Mouse (Mus musculus): ENCODE data around the gene Negr1. TPM values are rescaled to one million over a fixed set of nuclear protein-coding genes. Genes with fewer than 3 reads are reported as not detected.

Gene Negr1
- total RNA-seq, 2 experiments from 2014 or later, result 0.49 to 0.62 TPM

DNA sequence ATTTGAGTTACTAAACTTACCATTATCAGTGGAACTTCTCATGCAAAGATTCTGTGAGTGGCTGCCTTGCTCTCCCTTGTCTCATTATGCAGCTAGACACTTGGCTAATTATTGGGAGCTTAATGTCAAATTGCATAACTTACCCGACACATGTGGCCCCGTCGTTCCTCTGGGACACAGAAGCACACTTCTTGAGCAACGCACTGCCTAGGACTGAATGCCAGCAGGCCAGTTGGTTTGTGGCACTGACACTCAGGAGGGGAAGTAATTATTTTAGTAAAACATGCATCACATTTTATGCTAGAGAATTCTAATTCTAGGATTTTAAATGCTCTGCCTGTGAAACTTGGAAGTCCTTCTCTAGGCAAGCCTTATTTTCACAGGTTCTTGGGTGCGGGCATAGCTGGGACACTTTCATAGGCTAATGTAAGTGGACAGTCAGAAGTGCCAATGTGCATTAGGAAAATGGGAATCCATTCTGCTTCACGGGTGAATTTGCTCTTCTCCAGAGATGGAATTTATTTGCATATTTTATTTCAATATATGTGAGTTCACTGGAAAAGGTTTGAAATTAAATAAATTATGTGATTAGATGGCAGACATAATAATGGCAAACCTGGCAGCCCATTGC lies 234.6 kb downstream of the Negr1 start:
- no peak for DNase-seq

- no peak for DNase-seq
These were observed 237.6 kb downstream of the Negr1 start for GRCm38 (mm10) chr3:156799228-156799627.

GRCm38 (mm10) chr3:156809836-156810235 lies 248.2 kb downstream of the Negr1 start:
- no peak for DNase-seq

DNA sequence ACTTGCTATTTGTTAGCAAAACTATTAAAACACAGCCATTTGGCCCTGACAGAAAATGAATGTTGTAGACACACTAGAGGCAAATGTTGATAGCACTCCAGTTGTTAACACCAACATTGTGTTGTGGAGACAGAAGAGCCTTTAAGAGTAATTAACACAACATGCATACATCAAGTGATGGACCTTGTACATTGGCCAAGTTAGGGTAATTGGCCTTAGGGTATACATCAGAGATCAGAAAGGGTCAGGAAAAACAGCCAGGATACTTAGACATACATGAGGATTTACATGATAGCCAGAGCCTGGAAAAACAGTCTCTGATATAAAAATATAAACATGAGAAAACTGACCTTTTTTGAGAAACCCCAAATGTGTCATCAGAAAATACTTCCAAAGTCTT lies 255.3 kb downstream of the Negr1 start:
- no peak for DNase-seq

DNA sequence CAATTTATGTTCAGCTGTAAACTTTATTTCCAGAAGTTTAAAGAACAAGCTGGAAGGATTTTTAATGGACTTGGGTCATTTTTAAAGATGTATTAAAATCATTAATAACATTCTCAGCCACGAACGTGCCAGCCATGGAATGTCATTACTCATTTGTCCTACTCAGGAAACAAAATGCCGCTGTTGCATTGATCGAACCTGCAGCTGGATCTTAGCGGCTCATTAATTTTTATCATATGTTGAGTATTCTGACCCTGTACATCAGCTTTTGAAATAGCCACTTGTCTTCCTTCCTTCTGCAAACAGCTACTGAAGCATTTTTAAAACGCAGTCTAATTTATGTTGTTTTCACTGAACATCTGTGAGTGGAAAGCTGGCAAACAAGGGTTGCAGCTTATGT lies 255.9 kb downstream of the Negr1 start:
- no peak for DNase-seq

GRCm38 (mm10) chr3:156823039-156823438 lies 261.4 kb downstream of the Negr1 start:
- no peak for DNase-seq

- DNase-seq, result no peak
These were observed 272.3 kb downstream of the Negr1 start for GRCm38 (mm10) chr3:156833920-156834319.

DNA sequence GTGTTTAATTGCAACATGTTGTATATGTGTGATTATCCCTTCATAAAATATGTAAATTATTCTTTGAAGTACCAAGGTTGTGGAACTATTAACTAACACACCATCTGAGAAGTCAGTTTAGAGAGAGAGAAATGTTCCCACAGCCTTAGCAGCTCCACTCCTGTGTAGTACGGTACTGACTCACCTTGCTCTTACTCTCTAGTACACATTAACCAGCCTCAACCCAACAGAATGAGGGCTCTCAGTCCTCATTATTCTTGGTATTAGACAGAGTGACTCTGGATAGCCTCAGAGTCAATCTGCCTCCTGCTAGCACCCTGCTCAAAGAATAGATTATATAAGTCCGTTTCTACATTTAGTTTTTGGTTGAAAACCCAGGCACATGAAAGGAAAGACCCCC lies 277.0 kb downstream of the Negr1 start:
- DNase-seq, result no peak

DNA sequence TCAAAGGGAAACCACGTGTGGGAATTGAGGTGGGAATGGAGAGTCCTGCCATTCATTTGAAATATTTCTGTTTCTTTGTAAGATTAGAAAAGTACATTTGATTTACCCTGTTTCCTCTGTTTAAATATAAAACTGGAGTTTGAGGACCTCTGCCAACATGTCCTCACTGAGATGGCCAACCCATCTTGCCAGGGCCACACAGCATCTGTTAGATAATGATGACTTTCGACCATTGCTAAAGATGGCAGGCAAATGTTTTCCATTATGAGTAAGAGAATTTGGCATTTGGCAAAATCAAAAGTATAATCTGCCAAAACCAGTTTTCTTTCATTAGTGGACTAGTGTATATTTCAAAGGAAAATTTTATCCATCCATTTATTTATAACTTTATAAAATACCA lies 286.8 kb downstream of the Negr1 start:
- DNase-seq, result no peak

GRCm38 (mm10) chr3:156851921-156852320 lies 290.3 kb downstream of the Negr1 start:
- DNase-seq, result no peak

DNA sequence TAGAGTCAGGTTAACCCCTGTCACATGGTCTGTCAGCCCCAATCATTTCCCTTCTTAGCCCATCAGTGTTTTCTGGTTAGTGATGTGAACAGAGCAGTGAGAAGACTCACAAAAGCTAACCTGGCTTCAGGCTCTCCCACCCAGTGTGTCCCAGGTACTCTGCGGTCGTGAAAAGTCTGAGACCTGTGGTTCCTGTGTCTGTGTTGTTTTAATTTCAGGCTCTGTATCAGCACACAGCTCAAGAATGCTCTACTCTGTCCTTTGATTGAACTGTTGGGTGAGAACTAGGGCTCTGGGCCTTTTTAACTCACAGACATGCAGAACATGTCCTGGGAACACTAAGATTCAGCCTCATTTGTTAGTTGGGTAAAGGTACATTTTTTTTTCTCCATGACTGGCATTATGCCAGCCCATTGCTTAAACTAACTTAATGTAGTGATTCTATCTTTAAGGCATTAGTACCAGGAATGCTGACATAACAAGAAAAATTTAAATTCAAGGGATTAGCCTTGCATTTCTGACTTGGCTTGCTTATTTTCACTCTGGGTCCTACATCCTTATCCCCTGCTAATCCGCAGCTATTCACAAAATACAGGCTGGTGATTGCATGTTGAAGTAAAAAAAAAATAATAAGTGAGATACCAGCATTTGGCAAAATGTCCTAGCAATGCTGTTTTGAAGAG lies 308.8 kb downstream of the Negr1 start:
- DNase-seq, result no peak

DNA sequence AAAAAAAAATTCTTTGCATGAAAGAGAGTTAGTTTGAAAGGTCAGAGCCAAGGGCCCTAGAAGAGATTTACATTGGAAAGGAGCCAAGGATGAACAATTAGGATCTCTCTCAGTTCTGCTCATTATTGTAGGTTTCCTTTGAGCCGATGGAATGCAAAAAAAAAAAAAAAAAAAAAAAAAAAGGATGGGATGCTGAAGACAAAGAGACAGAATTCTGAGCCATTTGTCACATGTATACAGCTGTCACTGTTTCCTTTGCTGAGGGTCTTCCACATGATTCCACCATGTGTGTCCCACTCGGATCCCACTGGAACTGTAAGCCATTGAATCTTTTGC lies 309.3 kb downstream of the Negr1 start:
- DNase-seq, result no peak

DNA sequence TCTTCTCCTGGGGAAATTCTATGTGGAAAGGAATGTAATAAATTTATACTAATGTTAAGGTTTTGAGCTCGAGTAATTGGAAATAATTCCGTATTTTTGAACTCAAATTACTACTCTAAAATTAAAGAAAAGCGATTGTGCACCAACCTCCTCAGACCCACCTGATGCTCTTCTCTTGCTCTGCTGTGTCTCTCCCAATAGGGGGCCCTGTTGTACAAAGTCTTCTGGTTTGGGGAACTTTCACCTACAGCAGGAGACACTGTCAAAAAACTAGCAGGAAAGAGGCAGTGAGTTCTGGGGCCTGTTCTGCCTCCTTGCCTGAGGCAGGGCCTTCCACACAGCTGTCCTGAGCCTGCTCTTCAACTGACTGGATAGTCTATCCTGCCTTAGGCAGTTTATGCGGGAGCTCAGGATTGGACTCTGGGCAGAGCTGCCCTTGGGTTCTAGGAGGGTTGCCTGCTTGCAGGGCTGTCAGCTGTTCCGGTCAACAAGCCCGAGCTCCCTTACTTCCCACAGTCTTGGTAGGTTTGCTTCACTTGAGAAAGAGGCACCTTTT lies 310.1 kb downstream of the Negr1 start:
- no peak for DNase-seq

DNA sequence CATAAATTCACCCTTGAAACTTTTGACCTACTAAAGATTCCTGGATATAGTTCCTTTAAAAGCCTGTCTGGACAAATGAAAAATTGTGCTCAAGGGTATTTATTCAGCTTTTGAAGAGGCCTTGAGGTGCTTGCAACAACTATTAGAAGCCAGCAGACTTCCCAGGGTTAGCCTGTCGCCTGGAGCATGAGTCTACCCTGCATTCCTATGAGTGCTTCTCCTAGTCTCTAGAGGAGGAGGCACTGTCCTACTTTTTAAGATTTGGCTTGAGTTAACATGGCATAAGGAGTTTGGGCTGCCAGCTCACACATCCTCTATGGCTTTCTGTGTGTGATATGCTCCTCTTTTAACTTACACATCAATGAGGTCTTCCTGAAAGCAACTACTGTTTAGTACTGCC lies 315.0 kb downstream of the Negr1 start:
- DNase-seq, result no peak

GRCm38 (mm10) chr3:156882129-156882528 lies 320.5 kb downstream of the Negr1 start:
- no peak for DNase-seq

DNA sequence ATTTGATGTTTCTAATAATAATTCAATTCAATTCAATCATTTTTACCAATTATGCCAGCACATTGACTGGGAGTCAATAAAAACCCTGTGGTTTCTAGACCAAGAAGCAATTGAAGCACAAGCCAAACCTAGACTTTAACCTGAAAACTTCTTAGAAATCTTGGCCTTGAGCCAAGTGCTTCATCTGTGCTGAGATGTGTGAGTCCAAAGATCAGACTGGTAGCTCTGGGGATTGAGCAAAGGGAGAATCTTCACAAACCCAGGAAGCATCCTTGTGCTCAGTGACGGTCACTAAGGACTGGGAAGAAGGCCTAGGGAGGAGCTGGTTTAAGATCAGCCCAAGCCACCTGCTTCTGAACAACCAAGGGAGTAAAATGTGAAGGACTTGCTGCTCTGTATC lies 322.3 kb downstream of the Negr1 start:
- no peak for DNase-seq

- DNase-seq, result no peak
These were observed 324.1 kb downstream of the Negr1 start for GRCm38 (mm10) chr3:156885689-156886088.

- DNase-seq, result no peak
These were observed 325.3 kb downstream of the Negr1 start for GRCm38 (mm10) chr3:156886915-156887314.

DNA sequence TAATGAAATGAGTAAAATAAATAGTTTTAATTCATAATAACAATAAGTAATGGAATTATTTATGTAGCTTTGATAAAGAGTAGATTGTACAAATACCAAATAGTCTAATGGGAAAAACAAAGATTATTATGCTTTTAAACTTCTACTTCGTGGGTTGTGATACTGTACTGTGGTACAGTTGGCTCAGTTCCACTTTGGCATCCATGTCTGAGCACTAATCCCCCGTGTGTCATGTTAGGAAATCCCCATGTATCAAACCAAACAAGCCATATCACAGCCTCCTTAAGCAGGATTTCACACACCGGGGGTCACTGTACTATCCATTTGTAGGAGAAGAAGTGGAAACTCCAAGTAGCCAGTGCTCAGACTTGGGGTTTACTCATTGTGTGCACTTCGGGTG lies 329.4 kb downstream of the Negr1 start:
- DNase-seq, result no peak

DNA sequence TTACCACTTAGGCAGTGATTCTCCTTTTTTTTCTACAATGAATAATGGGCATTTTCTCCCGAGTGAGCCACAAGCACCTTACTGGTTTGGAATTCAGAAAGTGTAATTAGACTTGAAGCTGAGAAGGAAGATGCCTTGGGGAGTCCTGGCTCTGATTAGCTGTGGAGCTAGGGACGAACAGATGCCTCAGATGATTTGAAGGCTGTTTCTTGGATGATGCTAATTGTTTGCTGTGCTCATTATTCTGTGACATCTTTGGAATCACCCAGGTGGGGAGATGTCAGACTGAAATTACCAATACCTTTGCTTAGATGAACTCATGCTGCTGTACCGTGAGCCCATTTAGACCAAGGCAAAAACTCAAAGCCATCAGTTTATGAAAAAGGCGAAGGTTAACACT lies 333.7 kb downstream of the Negr1 start:
- no peak for DNase-seq

DNA sequence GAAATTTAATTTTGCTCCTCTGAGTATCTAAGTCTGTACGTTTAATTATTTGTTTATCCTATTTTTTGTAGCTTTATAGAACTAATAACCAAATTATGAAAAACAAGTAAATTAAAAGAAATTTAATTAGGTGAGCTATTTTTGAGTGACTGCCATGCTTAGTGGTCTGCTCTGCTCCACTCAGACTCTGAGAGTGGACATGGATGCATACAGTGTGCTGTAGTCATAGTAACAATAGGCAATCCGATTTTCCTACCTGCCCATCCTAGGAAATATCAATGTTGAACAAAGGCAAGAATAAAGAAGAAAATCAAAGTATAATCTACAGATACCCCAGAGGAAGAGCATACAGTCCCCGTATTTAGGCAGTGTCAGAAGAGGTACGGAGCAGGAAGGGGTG lies 334.5 kb downstream of the Negr1 start:
- no peak for DNase-seq

DNA sequence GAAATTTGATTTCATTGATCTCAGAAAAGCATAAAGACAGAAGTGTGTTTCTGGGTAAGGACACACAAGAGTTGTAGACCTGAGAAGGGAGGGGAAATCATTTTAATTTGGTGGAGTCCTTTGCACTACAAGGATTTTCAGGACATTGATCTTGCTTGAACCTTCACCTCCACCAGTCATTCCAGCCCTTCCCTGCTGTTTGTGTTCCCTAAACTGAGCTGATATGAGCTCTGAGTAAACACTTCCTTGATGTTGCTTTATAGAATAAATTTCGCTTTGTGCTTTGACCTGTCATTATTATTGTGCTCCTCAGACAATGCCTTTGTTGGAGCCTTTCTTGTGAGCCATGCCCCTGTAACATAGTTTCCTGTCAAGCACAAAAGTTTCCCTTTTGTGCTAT lies 335.0 kb downstream of the Negr1 start:
- no peak for DNase-seq

DNA sequence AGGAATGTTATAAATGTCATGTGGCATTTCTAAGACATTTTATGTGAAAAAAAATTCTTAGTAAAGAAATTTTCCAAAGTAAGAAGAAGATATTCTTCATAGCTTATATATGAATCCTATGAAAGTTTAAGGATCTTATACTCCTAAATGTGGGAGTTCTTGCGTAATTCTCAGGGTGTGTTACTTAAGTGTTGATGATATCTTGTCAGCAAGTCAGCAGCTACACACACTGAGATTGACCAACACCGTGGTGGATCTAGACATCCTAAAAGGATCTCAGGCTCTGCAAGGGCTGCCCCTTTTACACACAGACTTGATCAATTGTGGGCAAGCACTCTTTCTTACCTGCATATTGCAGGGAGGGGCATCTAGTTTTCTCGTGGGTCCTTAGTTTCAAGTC lies 339.5 kb downstream of the Negr1 start:
- no peak for DNase-seq

GRCm38 (mm10) chr3:156903925-156904576 lies 342.5 kb downstream of the Negr1 start:
- no peak for DNase-seq
